Mouse (Mus musculus) ES-Bruce4 (cell line): ENCODE data around the gene Strada.

Experiments
- CTCF ChIP-seq: IDR thresholded peaks from one replicate; pipeline ENCODE4 v1.8.1; 2011; ENCODE audit warnings: low read depth, low read length
- POLR2A ChIP-seq: IDR thresholded peaks from one replicate; pipeline ENCODE4 v1.8.1; 2011; ENCODE audit warnings: low read length; ENCODE audit not compliant: insufficient read depth

GRCm38 (mm10) chr11:106155761-106156160, 46.2 kb downstream of the Strada start:
- TF ChIP-seq CTCF, result no peak
- TF ChIP-seq POLR2A, result no peak
